Comparison of ENCODE assay signal across 14 mouse cellular contexts in the genomic region with DNA sequence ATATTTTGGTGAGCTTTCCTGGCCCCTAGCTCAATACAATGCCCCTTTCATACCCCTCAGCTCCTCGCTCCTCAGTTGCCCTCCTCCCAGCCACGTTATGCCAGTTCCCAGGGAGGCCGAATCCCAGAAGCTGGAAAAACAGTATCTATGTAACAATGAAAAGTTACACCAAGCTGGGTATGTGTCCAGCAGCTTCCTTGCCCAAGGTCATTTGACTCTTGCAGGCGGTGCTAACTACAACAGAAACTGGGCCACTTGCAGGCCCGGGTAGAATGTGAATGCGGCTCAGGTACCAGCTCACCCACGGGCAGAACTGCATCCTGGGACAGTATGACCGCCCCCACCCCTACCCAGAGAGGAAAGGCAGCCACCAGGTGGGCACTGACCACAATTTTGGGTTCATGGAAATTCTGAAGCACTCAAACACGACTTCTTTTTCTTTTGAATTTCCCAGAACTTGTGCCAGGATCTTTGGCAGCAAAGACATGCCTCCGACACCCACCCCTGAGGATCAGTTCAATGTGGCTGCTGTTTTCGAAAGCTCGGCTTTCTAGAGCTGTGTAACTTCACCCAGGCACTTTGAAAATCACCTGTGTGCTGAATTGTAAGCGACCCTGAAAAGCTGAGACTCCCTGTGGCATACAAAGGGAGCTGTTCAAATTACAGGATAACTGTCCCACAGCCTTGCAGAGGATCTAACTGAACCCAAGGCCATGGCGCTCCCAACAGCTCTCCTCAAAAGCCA. TPM values are rescaled to one million over a fixed set of nuclear protein-coding genes. Genes with fewer than 3 reads are reported as not detected.
DNase-seq lines count a peak whose midpoint lies in the region; ATAC-seq lines count a peak whose summit lies in the region.
"Had no signal": no experiment of that assay in that cellular context is flagged by ENCODE, and none has a peak within 500 bp of the region (broad histone marks: within the 10 kb centered on the region; RNA-seq: fewer than 3 reads in every experiment).

No protein-coding gene starts in this region.

- H3K27ac ChIP-seq in forebrain, embryonic 12.5 days, result peak overlapping the region; percentile 25; the same call in 1 of the 2 replicates
- H3K27ac ChIP-seq in forebrain, embryonic 16.5 days (ENCODE audit: low read length), result no peak overlapping the region
- H3K27ac ChIP-seq in lung, embryonic 15.5 days, result peak overlapping the region; percentile 78
- H3K27ac ChIP-seq in limb, embryonic 13.5 days, result peak overlapping the region; percentile 76
- H3K27ac ChIP-seq: neural tube, embryonic 13.5 days had no signal

- ATAC-seq in forebrain, embryonic 12.5 days (ENCODE audit: low FRiP score), result no peak
- no peak for ATAC-seq in forebrain, embryonic 16.5 days
- no peak for ATAC-seq in lung, embryonic 15.5 days (ENCODE audit: borderline replicate concordance, extremely low read depth, low FRiP score, low TSS enrichment)
- no peak for ATAC-seq in limb, embryonic 13.5 days (ENCODE audit: low FRiP score, low read depth)

- H3K4me2 ChIP-seq in forebrain, embryonic 12.5 days, result no peak overlapping the region
- no peak overlapping the region for H3K4me2 ChIP-seq in forebrain, embryonic 16.5 days (ENCODE audit: low read length)
- peak overlapping the region; percentile 11; the same call in 1 of the 2 replicates for H3K4me2 ChIP-seq in lung, embryonic 15.5 days
- 0 out of 2 replicates have a peak overlapping the region, but pooled peaks have one; percentile 12 for H3K4me2 ChIP-seq in limb, embryonic 13.5 days (replicated peaks)
- H3K4me2 ChIP-seq: liver, embryonic 11.5 days; neural tube, embryonic 13.5 days had no signal

- no peaks in the 10 kb centered on the region for H3K27me3 ChIP-seq in forebrain, embryonic 12.5 days
- no peaks in the 10 kb centered on the region for H3K27me3 ChIP-seq in forebrain, embryonic 16.5 days (replicated peaks; ENCODE audit: control insufficient read depth, insufficient read depth, low read length)
- no peaks in the 10 kb centered on the region for H3K27me3 ChIP-seq in lung, embryonic 15.5 days
- H3K27me3 ChIP-seq in limb, embryonic 13.5 days, result no peaks in the 10 kb centered on the region
- H3K27me3 ChIP-seq: neural tube, embryonic 13.5 days had no signal

- no peak overlapping the region for H3K9ac ChIP-seq in forebrain, embryonic 12.5 days
- no peak overlapping the region for H3K9ac ChIP-seq in forebrain, embryonic 16.5 days (replicated peaks; ENCODE audit: low read depth, low read length)
- no peak overlapping the region for H3K9ac ChIP-seq in lung, embryonic 15.5 days
- no peak overlapping the region for H3K9ac ChIP-seq in limb, embryonic 13.5 days
- H3K9ac ChIP-seq: neural tube, embryonic 13.5 days had no signal

- peaks cover 7% of the 10 kb centered on the region for H3K4me1 ChIP-seq in forebrain, embryonic 12.5 days
- peaks cover 6% of the 10 kb centered on the region for H3K4me1 ChIP-seq in forebrain, embryonic 16.5 days (replicated peaks; ENCODE audit: control insufficient read depth, insufficient read depth, low read length)
- peaks cover 23% of the 10 kb centered on the region for H3K4me1 ChIP-seq in lung, embryonic 15.5 days
- peaks cover 13% of the 10 kb centered on the region; the same call in 1 of the 2 replicates for H3K4me1 ChIP-seq in limb, embryonic 13.5 days
- H3K4me1 ChIP-seq: neural tube, embryonic 13.5 days had no signal

- no peak overlapping the region for H3K4me3 ChIP-seq in forebrain, embryonic 12.5 days (replicated peaks)
- no peak overlapping the region for H3K4me3 ChIP-seq in forebrain, embryonic 16.5 days (replicated peaks; ENCODE audit: low read length)
- no peak overlapping the region for H3K4me3 ChIP-seq in lung, embryonic 15.5 days
- H3K4me3 ChIP-seq in limb, embryonic 13.5 days, result no peak overlapping the region
- H3K4me3 ChIP-seq: erythroblast, embryonic 14.5 days; neural tube, embryonic 13.5 days had no signal

- H3K36me3 ChIP-seq in forebrain, embryonic 12.5 days (replicated peaks), result no peaks in the 10 kb centered on the region
- H3K36me3 ChIP-seq in forebrain, embryonic 16.5 days (ENCODE audit: control insufficient read depth, insufficient read depth), result no peaks in the 10 kb centered on the region
- H3K36me3 ChIP-seq in lung, embryonic 15.5 days, result no peaks in the 10 kb centered on the region
- no peaks in the 10 kb centered on the region for H3K36me3 ChIP-seq in limb, embryonic 13.5 days
- H3K36me3 ChIP-seq: neural tube, embryonic 13.5 days had no signal

- 67% methylated on average over 14 of the region's 14 CpGs for WGBS in forebrain, embryonic 12.5 days
- 54% methylated on average over 14 of the region's 14 CpGs for WGBS in forebrain, embryonic 16.5 days
- 63% methylated on average over 14 of the region's 14 CpGs for WGBS in lung, embryonic 15.5 days
- whole genome bisulfite sequencing in limb, embryonic 13.5 days, result 67% methylated on average over 14 of the region's 14 CpGs

- no peaks in the 10 kb centered on the region for H3K9me3 ChIP-seq in forebrain, embryonic 12.5 days
- no peaks in the 10 kb centered on the region for H3K9me3 ChIP-seq in forebrain, embryonic 16.5 days (ENCODE audit: control insufficient read depth, low read length)
- H3K9me3 ChIP-seq in lung, embryonic 15.5 days, result no peaks in the 10 kb centered on the region
- no peaks in the 10 kb centered on the region for H3K9me3 ChIP-seq in limb, embryonic 13.5 days
- H3K9me3 ChIP-seq: neural tube, embryonic 13.5 days had no signal

- DNase-seq in lung, postnatal 4 days, result no peak
- DNase-seq in adrenal gland, postnatal 14 days, result peak; percentile 64
- no peak for DNase-seq in retina, postnatal 1 day
- no peak for DNase-seq in spleen, adult 12 weeks (ENCODE audit: low spot score)
- DNase-seq: cerebellum, adult 8-10 months; gastrocnemius, postnatal 36 days; kidney, adult 8-10 months had no signal

RNA-seq across cellular contexts. Expression of gene Carmil1, which starts 12.1 kb away (rescaled TPM):
- polyA plus RNA-seq in forebrain, embryonic 12.5 days (2016; fragmentation: Nextera tagmentation; extraction: Ambion mirVana), result 25.3 and 33.0 TPM in 2 replicates
- 49.5 and 53.8 TPM in 2 replicates for polyA plus RNA-seq in forebrain, embryonic 16.5 days (2015; fragmentation: Nextera tagmentation; extraction: Ambion mirVana)
- 43.6 and 46.2 TPM in 2 replicates for polyA plus RNA-seq in lung, embryonic 15.5 days (2015; fragmentation: Nextera tagmentation; extraction: Ambion mirVana)
- total RNA-seq in adrenal gland, postnatal 14 days (2021), result 33.2 and 40.4 TPM in 2 replicates
- polyA plus RNA-seq in limb, embryonic 13.5 days (2015; fragmentation: Nextera tagmentation; extraction: Ambion mirVana), result 44.7 and 44.8 TPM in 2 replicates

RNA-seq across cellular contexts. Expression of gene Cmah, which starts 58.7 kb away (rescaled TPM):
- polyA plus RNA-seq in forebrain, embryonic 12.5 days (2016; fragmentation: Nextera tagmentation; extraction: Ambion mirVana), result 0.12 and 0.28 TPM in 2 replicates
- 0.04 and 0.11 TPM in 2 replicates for polyA plus RNA-seq in forebrain, embryonic 16.5 days (2015; fragmentation: Nextera tagmentation; extraction: Ambion mirVana)
- polyA plus RNA-seq in lung, embryonic 15.5 days (2015; fragmentation: Nextera tagmentation; extraction: Ambion mirVana), result 0.43 and 0.57 TPM in 2 replicates
- total RNA-seq in adrenal gland, postnatal 14 days (2021), result 7.4 and 15.6 TPM in 2 replicates
- polyA plus RNA-seq in limb, embryonic 13.5 days (2015; fragmentation: Nextera tagmentation; extraction: Ambion mirVana), result 0.08 and 0.18 TPM in 2 replicates

Comparison
In these comparisons a context has a peak if more than half of its experiments do, and no peak if none do; other contexts are left out.
1. H3K4me2 ChIP-seq: peak in lung, embryonic 15.5 days (single experiment) and limb, embryonic 13.5 days (single experiment); none in forebrain, embryonic 12.5 days (single experiment) and forebrain, embryonic 16.5 days (single experiment).